Mouse (Mus musculus): Measurements from ENCODE around the gene Ppp4r4.
"Not testable (repeated sequence)": the region's sequence is repeated elsewhere in the genome, so short reads cannot be mapped to it uniquely, and the experiment has no call there.

Ppp4r4 gene

GRCm38 (mm10) chr12:103540429-103540828 is 8.3 kb downstream of the Ppp4r4 start:
- no peak for DNase-seq (ENCODE audit: low read depth)

- DNase-seq (ENCODE audit: low read depth) = no peak
Measured at GRCm38 (mm10) chr12:103543351-103543750, 11.3 kb downstream of the Ppp4r4 start.

GRCm38 (mm10) chr12:103544213-103544612 is 12.1 kb downstream of the Ppp4r4 start:
- peak; percentile 33 for DNase-seq (ENCODE audit: low read depth)

GRCm38 (mm10) chr12:103547438-103547837 is 15.4 kb downstream of the Ppp4r4 start:
- no peak for DNase-seq (ENCODE audit: low read depth)

GRCm38 (mm10) chr12:103548526-103548925 is 16.4 kb downstream of the Ppp4r4 start:
- no peak for DNase-seq (ENCODE audit: low read depth)

GRCm38 (mm10) chr12:103550047-103550446 is 18.0 kb downstream of the Ppp4r4 start:
- no peak for DNase-seq (ENCODE audit: low read depth)

GRCm38 (mm10) chr12:103551422-103551821 is 19.3 kb downstream of the Ppp4r4 start:
- no peak for DNase-seq (ENCODE audit: low read depth)

- DNase-seq (ENCODE audit: low read depth) = no peak
Measured at GRCm38 (mm10) chr12:103552506-103552905, 20.4 kb downstream of the Ppp4r4 start.

- DNase-seq (ENCODE audit: low read depth) = no peak
Measured at GRCm38 (mm10) chr12:103553497-103553896, 21.4 kb downstream of the Ppp4r4 start.

GRCm38 (mm10) chr12:103556856-103557255 is 24.8 kb downstream of the Ppp4r4 start:
- no peak for DNase-seq (ENCODE audit: low read depth)

- no peak for DNase-seq (ENCODE audit: low read depth)
Measured at GRCm38 (mm10) chr12:103564726-103565125, 32.6 kb downstream of the Ppp4r4 start.

- DNase-seq (ENCODE audit: low read depth) = no peak
Measured at GRCm38 (mm10) chr12:103565151-103565550, 33.1 kb downstream of the Ppp4r4 start.

- no peak for DNase-seq (ENCODE audit: low read depth)
Measured at GRCm38 (mm10) chr12:103567129-103567528, 35.0 kb downstream of the Ppp4r4 start.

GRCm38 (mm10) chr12:103569690-103570089 is 37.6 kb downstream of the Ppp4r4 start:
- DNase-seq (ENCODE audit: low read depth) = no peak

GRCm38 (mm10) chr12:103578148-103578547 is 46.1 kb downstream of the Ppp4r4 start:
- DNase-seq (ENCODE audit: low read depth) = not testable (repeated sequence)

- DNase-seq (ENCODE audit: low read depth) = no peak
Measured at GRCm38 (mm10) chr12:103583771-103584170, 51.7 kb downstream of the Ppp4r4 start.

- DNase-seq (ENCODE audit: low read depth) = no peak
Measured at GRCm38 (mm10) chr12:103598411-103598810, 66.3 kb downstream of the Ppp4r4 start.

- no peak for DNase-seq (ENCODE audit: low read depth)
Measured at GRCm38 (mm10) chr12:103600364-103600763, 68.3 kb downstream of the Ppp4r4 start.

GRCm38 (mm10) chr12:103601839-103602238 is 69.8 kb downstream of the Ppp4r4 start:
- DNase-seq (ENCODE audit: low read depth) = no peak

GRCm38 (mm10) chr12:103615141-103615540 is 83.1 kb downstream of the Ppp4r4 start:
- DNase-seq (ENCODE audit: low read depth) = no peak

GRCm38 (mm10) chr12:103615734-103616133 is 83.7 kb downstream of the Ppp4r4 start:
- no peak for DNase-seq (ENCODE audit: low read depth)

- peak; percentile 4 for DNase-seq (ENCODE audit: low read depth)
Measured at GRCm38 (mm10) chr12:103616860-103617261, 84.8 kb downstream of the Ppp4r4 start.

- no peak for DNase-seq (ENCODE audit: low read depth)
Measured at GRCm38 (mm10) chr12:103631203-103631612, 99.1 kb downstream of the Ppp4r4 start, which contains the start of gene Serpina10. Gene Serpina10, minus strand, starts transcription at chr12:103631444.

- no peak for DNase-seq (ENCODE audit: low read depth)
Measured at GRCm38 (mm10) chr12:103634430-103634829, 102.3 kb downstream of the Ppp4r4 start.

GRCm38 (mm10) chr12:103635846-103636245 is 103.8 kb downstream of the Ppp4r4 start:
- no peak for DNase-seq (ENCODE audit: low read depth)

Data from c-Kit-positive CD71-negative TER-119-negative erythroid progenitor cells, embryonic 14.5 days (primary cell).